Mouse (Mus musculus) heart, postnatal 36 days (tissue): ENCODE data around the gene Cops7a. TPM values are rescaled to one million over a fixed set of nuclear protein-coding genes. Genes with fewer than 3 reads are reported as not detected.

Source experiments
- DNase-seq, 2 experiments: peaks; one replicate each; pipeline ENCODE4 v3.0.0; 2021 to 2022
- intact Hi-C: fragments of 180-260 bp; cut with DNase I; formaldehyde crosslinking; loops from one replicate; pipeline ENCODE4 v1.15.1; 2025
- total RNA-seq, 2 experiments: library from RNA; stranded (reverse); gene quantifications; 2 replicates each; pipeline ENCODE4 v1.2.3; 2021

The Cops7a gene
- total RNA-seq, 2 experiments from 2014 or later, result 93.6 to 98.8 TPM

- intact Hi-C loops, result loop anchor here (1.0 to 10.0 kb wide), 5 partner anchors 32 to 110 kb away; partner anchors contain the start of genes Ing4, P3h3 and Zfp384
- no peak for DNase-seq
Observed at GRCm38 (mm10) chr6:124964638-124965037, 700 bp downstream of the Cops7a start.

- intact Hi-C loops, result loop anchor here (10.0 kb wide), 1 partner anchor 106 kb away; the partner anchor contains the start of gene P3h3
- no peak for DNase-seq
Observed at GRCm38 (mm10) chr6:124961021-124961420, 4.3 kb downstream of the Cops7a start.

- DNase-seq, result no peak
- intact Hi-C loops, result loop anchor here (10.0 kb wide), 1 partner anchor 105 kb away; the partner anchor contains the start of gene P3h3
Observed at GRCm38 (mm10) chr6:124959960-124960359, 5.4 kb downstream of the Cops7a start.

- intact Hi-C loops, result no loop called here
- no peak for DNase-seq
Observed at GRCm38 (mm10) chr6:124958127-124958526, 7.2 kb downstream of the Cops7a start.

GRCm38 (mm10) chr6:124955212-124955611 is 10.1 kb downstream of the Cops7a start:
- intact Hi-C loops, result no loop called here
- no peak for DNase-seq

- intact Hi-C loops, result no loop called here
- DNase-seq, result no peak
Observed at GRCm38 (mm10) chr6:124953991-124954715, 11.2 kb downstream of the Cops7a start.

- DNase-seq, result no peak
- intact Hi-C loops, result no loop called here
Observed at GRCm38 (mm10) chr6:124943526-124943925, 21.8 kb downstream of the Cops7a start.

- DNase-seq, result no peak
- intact Hi-C loops, result no loop called here
Observed at GRCm38 (mm10) chr6:124941679-124942078, 23.7 kb downstream of the Cops7a start.

- intact Hi-C loops, result no loop called here
- no peak for DNase-seq
Observed at GRCm38 (mm10) chr6:124938554-124938953, 26.8 kb downstream of the Cops7a start.

- intact Hi-C loops, result no loop called here
Observed at GRCm38 (mm10) chr6:124937493-124937892, 27.8 kb downstream of the Cops7a start.

GRCm38 (mm10) chr6:124936681-124937080 is 28.7 kb downstream of the Cops7a start:
- DNase-seq, result no peak
- intact Hi-C loops, result no loop called here

More at GRCm38 (mm10) chr6:124937493-124937892, 27.8 kb downstream of the Cops7a start:
- no peak for DNase-seq

GRCm38 (mm10) chr6:124934670-124935069 is 30.7 kb downstream of the Cops7a start:
- intact Hi-C loops, result no loop called here
- DNase-seq, result no peak

- intact Hi-C loops, result loop anchor here (2.0 kb wide), 2 partner anchors 32 to 76 kb away; partner anchors contain the start of genes Cops7a and Zfp384
- no peak for DNase-seq
Observed at GRCm38 (mm10) chr6:124933127-124933526, 32.2 kb downstream of the Cops7a start.

GRCm38 (mm10) chr6:124932314-124932695 is 33.0 kb downstream of the Cops7a start:
- no peak for DNase-seq
- intact Hi-C loops, result loop anchor here (2.0 kb wide), 2 partner anchors 32 to 76 kb away; partner anchors contain the start of genes Cops7a and Zfp384

GRCm38 (mm10) chr6:124931525-124932313 is 33.6 kb downstream of the Cops7a start:
- DNase-seq, result no peak
- intact Hi-C loops, result loop anchor here (2.0 kb wide), 2 partner anchors 33 to 77 kb away; partner anchors contain the start of genes Cops7a and Zfp384

GRCm38 (mm10) chr6:124930754-124931524 is 34.4 kb downstream of the Cops7a start, which contains the start of gene Mlf2:
Gene Mlf2 (plus strand): TSS chr6:124931386.
- intact Hi-C loops, result loop anchor here (1.0 kb wide), 3 partner anchors 14 to 72 kb away; no protein-coding TSS in a partner anchor
- DNase-seq, result peak; percentile 99 to 100

GRCm38 (mm10) chr6:124930231-124930630 is 35.1 kb downstream of the Cops7a start:
- DNase-seq, result no peak
- intact Hi-C loops, result loop anchor here (1.0 kb wide), 3 partner anchors 13 to 71 kb away; no protein-coding TSS in a partner anchor

- intact Hi-C loops, result no loop called here
- DNase-seq, result peak in 1 of 2 experiments; percentile 46
Observed at GRCm38 (mm10) chr6:124925941-124926340, 39.4 kb downstream of the Cops7a start.

GRCm38 (mm10) chr6:124925173-124925793 is 40.1 kb downstream of the Cops7a start:
- DNase-seq, result no peak
- intact Hi-C loops, result no loop called here

GRCm38 (mm10) chr6:124921539-124921938 is 43.8 kb downstream of the Cops7a start:
- intact Hi-C loops, result no loop called here

More at GRCm38 (mm10) chr6:124921539-124921938, 43.8 kb downstream of the Cops7a start:
- DNase-seq, result no peak
